Mouse (Mus musculus): ENCODE measurements around the gene Pilrb1.

The Pilrb1 gene

GRCm38 (mm10) chr5:137828694-137829093, 29.2 kb downstream of the Pilrb1 start:
- no peak for DNase-seq (ENCODE audit: low spot score)

GRCm38 (mm10) chr5:137826421-137826820, 31.5 kb downstream of the Pilrb1 start:
- no peak for DNase-seq (ENCODE audit: low spot score)

GRCm38 (mm10) chr5:137825971-137826370, 31.9 kb downstream of the Pilrb1 start:
- DNase-seq (ENCODE audit: low spot score) = no peak

GRCm38 (mm10) chr5:137825030-137825429, 32.9 kb downstream of the Pilrb1 start:
- DNase-seq (ENCODE audit: low spot score) = no peak

- no peak for DNase-seq (ENCODE audit: low spot score)
These were observed 34.4 kb downstream of the Pilrb1 start for GRCm38 (mm10) chr5:137823455-137824045.

GRCm38 (mm10) chr5:137822602-137823001, 35.3 kb downstream of the Pilrb1 start:
- no peak for DNase-seq (ENCODE audit: low spot score)

- no peak for DNase-seq (ENCODE audit: low spot score)
These were observed 35.8 kb downstream of the Pilrb1 start for GRCm38 (mm10) chr5:137822126-137822525.

- DNase-seq (ENCODE audit: low spot score) = no peak
These were observed 40.3 kb downstream of the Pilrb1 start for GRCm38 (mm10) chr5:137817466-137818222.

GRCm38 (mm10) chr5:137808316-137808715, 49.6 kb downstream of the Pilrb1 start:
- DNase-seq (ENCODE audit: low spot score) = no peak

GRCm38 (mm10) chr5:137806158-137806557, 51.7 kb downstream of the Pilrb1 start:
- DNase-seq (ENCODE audit: low spot score) = no peak

Data from adipocyte (in vitro differentiated cells).